Mouse (Mus musculus): ENCODE data around the gene Col11a2. TPM values are rescaled to one million over a fixed set of nuclear protein-coding genes. Genes with fewer than 3 reads are reported as not detected.
"Not testable (repeated sequence)": the region's sequence is repeated elsewhere in the genome, so short reads cannot be mapped to it uniquely, and the experiment has no call there.

Gene Col11a2
- 1.1 and 1.5 TPM in 2 replicates for polyA plus RNA-seq (2015; fragmentation: Nextera tagmentation; extraction: Ambion mirVana)

- no peak for DNase-seq (ENCODE audit: low spot score)
These were observed at the start of gene Col11a2 for GRCm38 (mm10) chr17:34038878-34039561. Col11a2 (plus strand) TSS chr17:34039437.

DNA sequence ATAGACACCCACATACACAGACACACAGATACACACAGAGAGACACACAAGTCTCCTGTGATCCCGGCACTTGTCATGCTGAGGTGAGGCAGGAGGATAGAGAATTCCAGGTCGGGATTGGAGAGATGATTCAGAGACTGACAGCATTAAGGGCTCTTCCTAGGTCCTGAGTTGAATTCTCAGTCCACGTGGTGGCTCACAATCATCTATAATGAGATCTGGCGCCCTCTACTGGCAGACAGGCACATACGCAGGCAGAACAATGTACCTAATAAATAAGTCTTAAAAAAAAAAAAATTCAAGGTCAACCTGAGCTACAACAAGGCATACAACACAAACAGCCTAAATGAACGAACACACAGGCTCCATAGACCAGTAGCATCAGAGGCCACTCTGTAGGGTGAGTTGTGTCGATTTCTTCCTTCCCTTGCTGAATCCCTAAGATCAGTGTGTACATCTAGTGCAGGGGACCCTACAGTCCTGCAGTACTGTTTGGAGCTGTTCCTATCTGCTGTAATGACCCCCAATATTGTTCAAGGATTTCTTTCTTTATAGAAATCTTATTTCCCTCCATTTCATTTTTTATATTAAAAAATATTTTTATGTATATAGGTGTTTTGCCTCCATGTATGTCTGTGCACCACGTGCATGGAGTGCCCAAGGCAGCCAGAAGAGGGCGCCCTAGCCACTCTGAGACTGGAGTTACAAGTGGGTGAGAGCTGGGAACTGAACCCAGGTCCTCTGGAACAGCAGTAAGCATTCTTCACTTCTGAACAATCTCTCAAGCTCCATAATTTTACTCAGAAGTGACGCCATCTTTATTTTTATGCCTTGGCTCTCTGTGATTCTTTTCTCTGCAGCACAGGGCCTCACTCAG, 47.2 kb upstream of the Col11a2 start:
- DNase-seq (ENCODE audit: low spot score), result peak; percentile 76

DNA sequence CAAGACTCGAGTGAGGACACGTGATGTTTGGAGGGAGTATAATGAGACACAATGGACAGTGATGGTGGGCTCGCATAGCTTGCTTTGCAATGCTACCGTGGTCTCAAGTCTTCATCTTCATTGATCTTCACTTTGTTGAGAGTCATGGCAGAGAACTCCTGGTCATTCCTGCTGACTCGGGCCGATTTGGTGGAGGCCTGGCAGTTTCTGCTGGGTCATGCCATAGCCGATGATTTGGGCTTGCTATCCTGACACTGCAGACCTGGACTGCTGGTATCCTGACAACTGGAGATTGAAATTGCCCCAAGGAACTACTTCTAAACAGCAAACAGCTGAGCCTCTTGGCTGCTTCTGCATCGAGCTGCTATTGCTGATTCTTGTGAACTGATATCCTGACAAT, 44.3 kb upstream of the Col11a2 start:
- DNase-seq (ENCODE audit: low spot score), result no peak

GRCm38 (mm10) chr17:33995651-33996050, 43.6 kb upstream of the Col11a2 start:
- no peak for DNase-seq (ENCODE audit: low spot score)

- DNase-seq (ENCODE audit: low spot score), result not testable (repeated sequence)
These were observed 42.2 kb upstream of the Col11a2 start for GRCm38 (mm10) chr17:33997025-33997424.

DNA sequence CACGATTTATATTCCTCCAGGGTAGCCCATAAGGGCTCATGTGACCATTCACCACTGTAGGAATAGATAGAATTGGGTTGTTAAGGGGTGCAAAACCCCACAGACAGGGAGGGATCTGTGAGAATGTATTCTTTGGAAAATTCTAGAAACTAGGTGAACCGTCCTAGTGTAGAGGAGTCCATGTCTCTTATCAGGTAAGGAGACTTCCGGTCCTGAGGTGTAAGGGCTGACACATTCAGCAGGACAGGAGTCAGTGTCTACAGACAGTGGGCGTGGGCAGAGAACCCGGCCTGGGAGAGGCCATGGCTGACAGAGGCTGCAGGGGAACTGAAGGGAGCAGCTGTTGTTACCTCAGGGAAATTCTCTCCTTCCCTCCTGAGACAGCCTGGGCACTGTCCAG, 40.5 kb upstream of the Col11a2 start:
- not testable (repeated sequence) for DNase-seq (ENCODE audit: low spot score)

- peak; percentile 28 for DNase-seq (ENCODE audit: low spot score)
These were observed 39.7 kb upstream of the Col11a2 start for GRCm38 (mm10) chr17:33999341-34000149.

DNA sequence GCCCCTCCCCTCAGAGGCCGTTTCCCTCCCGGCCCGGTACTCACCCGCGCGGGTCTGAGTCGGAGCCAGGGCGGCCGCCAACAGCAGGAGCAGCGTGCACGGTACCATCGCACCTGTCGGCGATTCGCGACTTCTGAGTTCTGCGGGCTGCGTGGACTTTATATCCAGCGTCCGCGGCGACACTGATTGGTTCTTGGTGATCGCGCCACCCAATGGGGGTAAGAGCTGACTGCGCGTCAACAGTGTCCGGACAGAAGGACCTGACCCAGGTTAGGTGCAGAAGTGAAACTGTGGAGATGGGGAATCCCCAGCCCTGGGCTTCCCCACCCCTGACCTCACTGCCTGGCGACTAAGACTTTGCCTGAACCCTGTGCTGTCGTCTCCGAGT, 39.1 kb upstream of the Col11a2 start, which contains the start of gene H2-K1:
Gene H2-K1 (minus strand): TSS at position 198 of the 388 bp plus-strand sequence.
- peak; percentile 72 for DNase-seq (ENCODE audit: low spot score)

GRCm38 (mm10) chr17:34000796-34001195, 38.4 kb upstream of the Col11a2 start:
- DNase-seq (ENCODE audit: low spot score), result not testable (repeated sequence)

GRCm38 (mm10) chr17:34003426-34003825, 35.8 kb upstream of the Col11a2 start:
- peak; percentile 67 for DNase-seq (ENCODE audit: low spot score)

DNA sequence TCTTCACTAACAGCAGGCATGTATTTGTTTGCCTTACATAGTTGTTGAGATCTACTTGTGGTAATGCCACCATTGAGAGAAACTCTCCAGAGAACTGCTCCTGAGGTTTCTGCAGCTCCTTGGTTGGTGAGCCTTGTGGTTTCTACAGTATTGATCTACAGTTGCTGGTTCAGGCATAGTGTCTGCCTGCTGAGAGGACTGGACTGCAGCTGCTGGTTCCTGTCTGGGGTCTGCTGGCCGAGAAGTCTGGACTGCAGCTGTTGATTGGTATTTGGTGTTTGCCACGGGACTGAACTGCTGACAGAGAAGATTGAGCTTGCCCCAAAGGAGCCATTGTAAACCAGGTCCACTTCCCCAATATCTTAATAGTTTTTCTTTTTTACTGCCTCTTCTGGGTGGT, 32.7 kb upstream of the Col11a2 start:
- DNase-seq (ENCODE audit: low spot score), result no peak

- no peak for DNase-seq (ENCODE audit: low spot score)
These were observed 29.1 kb upstream of the Col11a2 start for GRCm38 (mm10) chr17:34010156-34010555.

DNA sequence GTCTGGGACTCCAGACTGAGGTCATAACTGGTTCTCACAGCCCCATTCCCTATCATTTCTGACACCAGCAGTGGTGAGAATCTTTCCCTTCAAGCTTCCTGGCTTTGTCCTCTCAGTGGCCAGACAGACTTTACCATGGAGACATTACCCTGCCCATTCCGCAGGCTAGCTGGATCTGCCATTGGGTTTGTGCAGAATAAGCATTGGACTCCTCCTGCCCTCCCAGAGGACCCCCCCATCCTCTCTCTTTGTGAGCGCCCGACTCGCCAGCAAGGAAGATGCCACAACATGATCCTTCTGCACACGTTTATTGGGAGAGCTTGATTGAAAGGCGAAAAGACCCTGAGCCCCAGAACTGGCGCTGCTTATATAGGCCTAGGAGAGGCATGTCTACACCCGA, 25.8 kb upstream of the Col11a2 start:
- DNase-seq (ENCODE audit: low spot score), result no peak

DNA sequence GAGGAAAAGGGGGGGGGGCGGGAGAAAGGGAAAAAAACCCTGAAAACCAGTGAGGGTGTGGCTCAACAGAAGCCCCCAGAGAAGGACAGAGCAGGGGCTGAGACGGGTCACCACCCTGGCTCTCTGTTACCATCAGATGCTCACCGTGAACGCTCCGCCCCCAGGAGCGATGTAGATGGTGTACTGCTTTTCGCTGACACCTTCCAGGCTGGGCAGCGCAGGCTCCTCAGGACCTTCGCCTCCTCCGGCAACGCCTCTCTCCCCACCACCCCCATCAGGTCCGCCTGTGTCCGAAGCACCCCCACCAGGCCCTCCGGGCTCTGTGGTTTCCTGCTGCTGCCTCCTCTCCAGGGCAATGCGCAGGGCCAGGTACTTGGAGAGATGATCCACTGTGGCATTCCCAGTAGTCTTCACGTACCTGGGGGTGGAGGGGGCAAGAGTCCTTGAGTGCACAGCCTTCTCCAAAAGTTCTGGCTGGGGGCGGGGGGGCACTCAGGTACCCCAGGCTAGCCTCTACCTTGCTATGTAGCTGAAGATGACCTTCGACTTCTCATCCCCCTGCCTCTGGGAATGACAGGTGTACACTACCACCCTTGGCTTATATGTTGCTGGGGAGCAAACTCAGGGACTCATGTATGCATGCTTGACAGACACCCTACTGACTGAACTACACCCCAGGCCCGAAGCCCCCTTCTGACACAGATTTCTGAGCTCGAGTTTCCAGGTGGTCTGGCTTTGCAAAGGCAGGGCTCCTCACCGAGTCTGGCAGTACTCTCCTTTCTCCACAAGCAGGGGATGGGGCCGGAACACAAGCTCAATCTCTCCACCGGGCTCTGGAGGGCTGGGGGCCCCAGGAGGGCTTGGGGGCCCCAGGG, 17.5 kb upstream of the Col11a2 start:
- no peak for DNase-seq (ENCODE audit: low spot score)

- no peak for DNase-seq (ENCODE audit: low spot score)
These were observed 16.8 kb upstream of the Col11a2 start for GRCm38 (mm10) chr17:34022414-34022783.

DNA sequence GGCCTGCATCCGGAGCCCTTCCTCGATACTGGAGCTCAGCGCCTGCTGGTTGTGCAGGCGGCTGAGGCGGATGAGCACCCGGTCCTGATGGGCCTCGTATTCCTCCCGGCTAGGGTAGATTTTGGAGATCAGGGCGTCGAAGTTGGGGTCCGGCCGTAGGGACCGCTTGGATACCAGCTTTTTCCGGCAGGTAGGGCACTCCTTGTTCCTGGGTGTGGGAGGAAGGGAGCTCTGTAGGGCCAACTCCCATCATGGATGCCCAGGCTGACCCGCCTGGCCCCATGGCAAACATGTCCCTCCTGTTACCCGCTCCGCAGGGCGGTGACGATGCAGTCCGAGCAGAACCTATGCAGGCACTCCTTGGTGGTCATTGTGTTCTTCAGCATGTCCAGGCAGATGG, 16.2 kb upstream of the Col11a2 start:
- no peak for DNase-seq (ENCODE audit: low spot score)

DNA sequence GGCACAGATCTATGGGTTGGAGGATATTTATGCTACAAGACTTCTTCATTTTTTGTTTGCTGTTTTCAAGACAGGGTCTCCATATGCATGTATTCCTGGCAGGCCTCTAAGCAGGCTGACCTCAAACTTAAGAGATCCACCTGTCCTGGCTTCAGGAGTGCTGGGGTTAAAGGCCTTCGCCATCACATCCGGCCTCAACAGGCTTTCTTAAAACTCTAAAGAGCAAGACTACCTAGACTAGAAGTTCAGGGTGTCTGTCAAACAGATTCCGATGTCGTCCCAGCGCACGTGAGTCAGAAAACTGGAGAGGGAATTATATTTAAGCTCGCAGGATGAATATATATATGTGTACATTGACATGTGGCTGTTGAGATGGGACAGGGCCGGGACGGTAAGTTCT, 15.6 kb upstream of the Col11a2 start:
- no peak for DNase-seq (ENCODE audit: low spot score)

- DNase-seq (ENCODE audit: low spot score), result peak; percentile 90
These were observed 14.9 kb upstream of the Col11a2 start, which contains the start of gene Ring1 for GRCm38 (mm10) chr17:34024317-34024821. Ring1 (minus strand) TSS chr17:34024680.

GRCm38 (mm10) chr17:34024861-34025755, 14.1 kb upstream of the Col11a2 start:
- peak; percentile 57 for DNase-seq (ENCODE audit: low spot score)
